Mouse (Mus musculus): ENCODE results near the gene Smim4.

DNA sequence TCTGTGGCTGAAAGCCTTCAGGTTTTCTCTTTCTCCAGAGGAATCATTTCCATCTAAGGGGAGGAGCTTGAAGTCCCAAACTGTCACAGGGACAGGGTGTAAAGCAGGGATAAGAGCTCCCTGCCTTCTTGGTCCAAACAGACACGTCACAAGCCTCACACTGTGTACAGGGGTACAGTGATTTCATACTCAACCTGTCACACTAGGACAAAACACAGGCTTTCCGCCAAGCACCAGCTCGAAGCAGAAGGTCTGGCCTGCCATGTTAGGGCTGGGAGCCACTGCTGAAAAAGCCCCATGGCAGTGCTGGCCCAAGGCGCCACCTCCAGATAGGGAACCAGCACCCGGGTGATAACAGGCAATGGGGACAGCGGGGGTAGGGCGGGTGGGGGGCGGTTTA, 35.3 kb upstream of the Smim4 start:
- TF ChIP-seq CTCF (IDR thresholded peaks at IDR 0.05; ENCODE audit: borderline replicate concordance, control insufficient read depth, extremely low read depth, insufficient read depth, low read length, poor library complexity), result no peak
- TF ChIP-seq POLR2A (IDR thresholded peaks at IDR 0.05; ENCODE audit: control insufficient read depth, extremely low read depth, insufficient read depth, low read length, poor library complexity), result no peak

Measured in thymus, adult 2 months (tissue).